Mouse (Mus musculus): ENCODE data around the gene Btg4. TPM values are rescaled to one million over a fixed set of nuclear protein-coding genes. Genes with fewer than 3 reads are reported as not detected.

Gene Btg4
- polyA plus RNA-seq, 1 experiment, result not detected

DNA sequence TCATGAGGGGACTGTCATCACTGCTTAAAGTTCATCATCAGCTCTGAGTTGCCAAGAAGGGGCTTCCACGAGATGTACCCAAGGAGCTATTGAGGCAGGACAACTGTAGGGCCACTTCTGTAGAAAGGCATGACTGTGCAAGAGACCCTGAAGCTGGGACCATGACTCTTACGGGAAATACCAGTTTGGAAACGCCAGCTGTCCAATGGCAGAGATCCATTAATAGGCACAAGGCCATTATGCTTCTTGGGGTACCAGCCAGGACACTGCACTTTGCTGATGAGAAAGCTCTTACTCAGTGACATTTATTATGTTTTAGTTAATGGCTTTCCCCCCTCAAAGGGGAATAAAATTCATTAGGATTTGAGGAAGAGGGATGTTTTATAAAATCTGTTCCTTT, 80.0 kb downstream of the Btg4 start:
- no peak for DNase-seq (ENCODE audit: low read depth)
- TF ChIP-seq CTCF (IDR thresholded peaks at IDR 0.05; ENCODE audit: borderline replicate concordance, extremely low read depth, insufficient read depth, insufficient read length), result no peak
- no peak for TF ChIP-seq POLR2A (IDR thresholded peaks at IDR 0.05; ENCODE audit: borderline replicate concordance, extremely low read depth, insufficient read depth, insufficient read length, poor library complexity, severe bottlenecking)

DNA sequence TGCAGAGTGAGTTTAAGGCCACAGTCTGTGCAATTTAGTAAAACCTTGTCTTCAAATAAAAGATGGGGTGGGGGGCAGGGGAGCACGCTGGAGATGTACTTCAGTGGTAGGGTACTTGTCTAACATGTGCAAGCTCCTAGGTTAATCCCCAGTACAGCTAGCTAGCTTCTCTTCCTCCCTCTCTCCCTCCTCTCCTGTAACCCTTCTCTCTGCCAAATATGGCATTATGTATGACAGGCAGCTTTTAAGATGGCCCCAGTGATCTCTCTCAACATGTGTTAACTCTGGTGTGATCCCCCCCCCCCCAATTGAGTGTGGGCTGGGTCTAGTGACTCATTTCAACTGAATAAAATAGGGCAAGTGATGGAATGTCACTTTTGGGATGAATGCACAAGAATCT, 82.7 kb downstream of the Btg4 start:
- TF ChIP-seq CTCF (IDR thresholded peaks at IDR 0.05; ENCODE audit: borderline replicate concordance, extremely low read depth, insufficient read depth, insufficient read length) (no peak), POLR2A (IDR thresholded peaks at IDR 0.05; ENCODE audit: borderline replicate concordance, extremely low read depth, insufficient read depth, insufficient read length, poor library complexity, severe bottlenecking) (no peak)

DNA sequence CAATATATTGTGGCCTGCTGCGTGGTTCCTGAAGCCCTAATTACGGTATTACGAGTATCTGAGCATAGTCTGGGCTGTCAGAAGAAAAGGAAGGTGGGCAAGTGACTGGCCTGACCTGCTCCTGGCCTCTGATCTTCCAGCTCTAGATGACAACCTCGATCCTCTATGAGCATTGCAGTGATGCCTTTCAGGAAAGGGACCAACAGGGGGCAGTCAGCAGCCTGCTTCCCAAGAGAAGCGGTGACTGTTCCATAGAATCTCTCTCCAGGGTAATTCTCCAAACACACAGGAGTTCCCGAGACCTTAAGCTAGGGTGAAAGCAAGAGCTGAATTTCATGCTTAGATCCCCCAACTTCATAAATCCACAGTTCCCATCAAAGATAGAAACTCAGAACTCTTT, 83.5 kb downstream of the Btg4 start:
- TF ChIP-seq POLR2A (IDR thresholded peaks at IDR 0.05; ENCODE audit: borderline replicate concordance, extremely low read depth, insufficient read depth, insufficient read length, poor library complexity, severe bottlenecking), result no peak
- TF ChIP-seq CTCF (IDR thresholded peaks at IDR 0.05; ENCODE audit: borderline replicate concordance, extremely low read depth, insufficient read depth, insufficient read length), result peak; percentile 11; the same call in 1 of the 2 replicates
- no peak for DNase-seq (ENCODE audit: low read depth)

More for the DNA sequence above, 82.7 kb downstream of the Btg4 start:
- DNase-seq (ENCODE audit: low read depth), result no peak

DNA sequence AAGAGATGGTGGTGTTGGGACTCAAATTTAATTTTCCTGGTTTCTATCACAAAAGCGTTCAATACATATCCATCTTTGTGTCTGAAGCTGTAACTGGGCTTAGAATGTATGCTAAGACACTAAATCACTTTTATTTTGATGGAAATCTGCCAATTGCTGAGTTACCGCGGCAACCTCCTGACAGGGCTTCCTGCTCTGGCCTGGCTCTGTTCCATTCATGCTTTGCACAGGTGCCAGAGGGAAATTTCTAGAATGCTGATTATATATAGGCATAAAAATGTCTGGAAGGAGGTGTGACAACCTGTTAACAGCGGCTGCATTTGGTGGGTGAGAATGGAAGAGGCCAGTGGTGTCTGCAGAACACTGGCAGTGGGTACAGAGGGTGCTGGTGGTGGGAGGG, 85.8 kb downstream of the Btg4 start:
- TF ChIP-seq CTCF (IDR thresholded peaks at IDR 0.05; ENCODE audit: borderline replicate concordance, extremely low read depth, insufficient read depth, insufficient read length) (no peak), POLR2A (IDR thresholded peaks at IDR 0.05; ENCODE audit: borderline replicate concordance, extremely low read depth, insufficient read depth, insufficient read length, poor library complexity, severe bottlenecking) (no peak)
- peak; percentile 60 for DNase-seq (ENCODE audit: low read depth)

DNA sequence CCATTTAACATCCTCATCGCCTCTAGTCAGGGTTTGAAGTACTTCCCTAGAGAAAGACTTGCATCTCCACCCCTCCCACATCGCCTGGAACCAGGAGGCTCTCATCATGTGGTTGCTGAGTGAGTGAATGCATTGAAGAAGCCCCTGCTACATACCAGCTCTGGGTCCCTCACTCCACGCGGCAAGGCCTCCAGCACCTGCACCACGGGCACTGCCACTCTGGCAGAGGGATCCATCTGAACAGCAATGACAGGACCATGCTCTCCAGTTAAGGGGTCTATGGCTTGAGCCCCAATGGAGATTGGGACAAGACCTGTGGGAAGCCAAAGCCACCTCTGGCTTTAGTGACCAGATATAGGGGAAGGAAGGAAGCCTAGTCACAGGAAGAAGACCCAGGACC, 86.6 kb downstream of the Btg4 start:
- DNase-seq (ENCODE audit: low read depth), result no peak
- no peak for TF ChIP-seq POLR2A (IDR thresholded peaks at IDR 0.05; ENCODE audit: borderline replicate concordance, extremely low read depth, insufficient read depth, insufficient read length, poor library complexity, severe bottlenecking)
- no peak for TF ChIP-seq CTCF (IDR thresholded peaks at IDR 0.05; ENCODE audit: borderline replicate concordance, extremely low read depth, insufficient read depth, insufficient read length)

DNA sequence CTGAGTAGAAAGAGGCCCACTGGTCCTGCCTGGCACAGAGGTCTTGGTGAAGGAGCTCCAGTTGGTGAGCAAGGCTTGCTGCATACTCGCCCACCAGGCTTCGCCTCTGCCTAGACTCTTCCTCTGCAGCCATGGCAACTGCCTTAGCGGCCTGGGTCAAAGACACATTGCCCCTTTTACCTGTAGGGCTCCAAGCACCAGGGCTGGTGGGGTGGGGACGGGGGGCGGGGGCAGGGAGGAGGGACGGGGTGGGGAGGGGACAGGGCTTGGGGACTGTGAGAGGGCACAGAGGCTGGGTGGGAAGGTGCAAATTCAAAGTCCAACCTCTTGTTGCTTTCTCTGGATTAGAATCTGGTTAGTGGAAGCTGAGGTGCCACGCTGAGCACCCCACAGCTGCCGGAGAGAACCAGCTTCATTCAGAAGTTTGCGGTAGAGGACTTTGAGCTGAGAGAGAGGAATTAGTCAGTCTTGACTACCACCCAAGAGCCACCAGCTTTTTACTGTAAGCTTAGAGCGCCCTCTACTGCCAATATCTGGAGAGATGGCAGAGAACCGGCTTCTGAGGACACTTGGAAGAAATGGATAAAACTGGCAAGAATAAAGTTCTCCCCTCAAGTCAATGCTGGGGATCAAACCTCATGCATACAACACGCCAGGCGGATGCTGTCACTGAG, 91.5 kb downstream of the Btg4 start:
- TF ChIP-seq CTCF (IDR thresholded peaks at IDR 0.05; ENCODE audit: borderline replicate concordance, extremely low read depth, insufficient read depth, insufficient read length) (peak; percentile 79; the same call in 1 of the 2 replicates), POLR2A (IDR thresholded peaks at IDR 0.05; ENCODE audit: borderline replicate concordance, extremely low read depth, insufficient read depth, insufficient read length, poor library complexity, severe bottlenecking) (no peak)

DNA sequence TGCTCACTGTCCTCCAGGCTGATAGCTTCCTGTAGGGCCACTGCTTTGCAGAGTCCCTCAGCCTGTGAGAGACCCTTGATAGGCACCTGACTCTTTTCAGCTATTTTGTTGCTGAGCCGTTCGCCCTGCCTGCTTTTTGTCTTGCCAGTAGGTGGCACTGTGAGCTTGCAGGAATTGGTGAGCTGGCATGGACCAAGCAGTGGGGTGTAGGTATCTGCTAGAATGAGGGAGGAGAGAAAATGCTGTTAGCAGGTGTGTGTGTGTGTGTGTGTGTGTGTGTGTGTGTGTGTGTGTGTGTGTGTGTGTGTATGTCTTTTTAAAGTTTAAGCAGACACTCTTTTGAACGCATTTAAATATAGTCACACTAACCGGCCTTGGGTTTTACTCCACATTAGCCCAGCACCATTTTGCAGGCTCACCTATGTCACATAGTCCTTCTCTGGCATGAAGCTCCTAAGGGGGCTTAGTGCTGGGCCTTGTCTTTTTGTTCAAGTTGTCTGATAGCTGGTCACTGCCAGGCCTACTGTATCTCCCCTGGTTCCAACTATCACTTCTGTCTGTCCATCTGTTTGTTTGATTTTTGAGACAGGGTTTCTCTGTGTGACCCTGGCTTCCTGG, 101.2 kb downstream of the Btg4 start:
- TF ChIP-seq POLR2A (IDR thresholded peaks at IDR 0.05; ENCODE audit: borderline replicate concordance, extremely low read depth, insufficient read depth, insufficient read length, poor library complexity, severe bottlenecking) (no peak), CTCF (IDR thresholded peaks at IDR 0.05; ENCODE audit: borderline replicate concordance, extremely low read depth, insufficient read depth, insufficient read length) (peak; percentile 97)
- DNase-seq (ENCODE audit: low read depth), result peak; percentile 89

More for the DNA sequence above, 91.5 kb downstream of the Btg4 start:
- peak; percentile 90 for DNase-seq (ENCODE audit: low read depth)

DNA sequence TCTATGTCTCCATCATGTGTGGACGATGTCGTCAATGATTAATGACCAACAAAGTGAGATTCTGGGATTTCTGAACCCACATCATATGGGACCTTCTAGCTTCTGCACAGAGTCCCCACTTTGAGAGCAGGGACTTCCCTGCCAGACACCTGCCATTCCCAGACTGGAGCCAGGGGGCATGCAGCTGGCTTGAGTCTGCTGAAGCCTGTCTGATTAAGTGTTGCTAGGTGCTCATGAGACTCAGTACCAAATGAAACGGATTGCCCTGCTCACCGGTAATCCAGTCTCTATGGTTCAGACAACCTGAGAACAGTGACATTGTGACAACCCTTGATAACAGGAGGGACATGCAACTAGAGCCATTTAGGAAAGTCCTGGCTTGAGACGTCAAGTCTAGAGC, 103.3 kb downstream of the Btg4 start:
- peak; percentile 18 for DNase-seq (ENCODE audit: low read depth)
- TF ChIP-seq POLR2A (IDR thresholded peaks at IDR 0.05; ENCODE audit: borderline replicate concordance, extremely low read depth, insufficient read depth, insufficient read length, poor library complexity, severe bottlenecking) (no peak), CTCF (IDR thresholded peaks at IDR 0.05; ENCODE audit: borderline replicate concordance, extremely low read depth, insufficient read depth, insufficient read length) (no peak)

DNA sequence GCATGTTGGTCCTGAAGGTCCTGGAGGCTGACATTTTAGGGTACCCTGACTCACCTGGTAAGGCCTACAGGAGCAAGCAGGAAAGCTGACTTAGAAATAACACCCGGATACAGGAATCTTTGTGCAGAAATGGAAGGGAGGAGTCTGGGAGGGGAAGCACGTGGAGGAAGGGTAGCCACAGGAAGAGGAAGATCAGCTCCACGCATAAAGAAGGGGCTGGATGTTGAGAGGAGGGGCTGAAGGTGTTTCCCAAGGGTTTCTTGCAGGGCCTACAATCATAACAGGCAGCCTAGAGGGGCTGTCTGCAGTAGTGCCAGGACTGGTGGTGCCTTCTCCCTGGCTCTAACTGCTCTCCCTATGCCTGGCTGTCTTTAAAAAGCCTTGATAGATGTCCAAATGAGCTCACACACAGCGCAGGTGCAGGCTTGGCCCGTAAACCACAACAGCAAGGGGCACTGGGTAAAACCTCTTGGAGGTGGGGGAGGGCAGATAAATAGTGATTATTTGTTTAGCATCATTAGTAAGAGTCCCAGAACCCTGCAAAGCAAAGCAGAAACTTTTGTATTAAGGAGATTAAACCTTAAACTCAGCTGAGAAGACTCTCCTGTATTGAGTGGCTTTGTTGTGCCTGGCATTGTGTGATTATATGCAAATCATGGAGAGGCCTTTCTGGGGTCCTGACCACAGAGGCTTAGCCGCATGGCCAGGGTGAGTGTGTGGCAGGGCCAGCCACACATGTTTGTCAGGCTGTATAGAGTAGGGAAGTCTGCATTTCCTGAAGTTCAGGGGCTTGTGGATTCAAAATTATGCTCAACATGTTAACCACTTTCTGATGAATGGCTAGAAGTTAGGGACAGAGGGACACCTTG, 104.8 kb downstream of the Btg4 start, which contains the start of gene Gm32742:
Gm32742 (minus strand) TSS at position 206 of the 869 bp plus-strand sequence.
- DNase-seq (ENCODE audit: low read depth), result peak; percentile 56
- TF ChIP-seq POLR2A (IDR thresholded peaks at IDR 0.05; ENCODE audit: borderline replicate concordance, extremely low read depth, insufficient read depth, insufficient read length, poor library complexity, severe bottlenecking), result no peak
- no peak for TF ChIP-seq CTCF (IDR thresholded peaks at IDR 0.05; ENCODE audit: borderline replicate concordance, extremely low read depth, insufficient read depth, insufficient read length)

DNA sequence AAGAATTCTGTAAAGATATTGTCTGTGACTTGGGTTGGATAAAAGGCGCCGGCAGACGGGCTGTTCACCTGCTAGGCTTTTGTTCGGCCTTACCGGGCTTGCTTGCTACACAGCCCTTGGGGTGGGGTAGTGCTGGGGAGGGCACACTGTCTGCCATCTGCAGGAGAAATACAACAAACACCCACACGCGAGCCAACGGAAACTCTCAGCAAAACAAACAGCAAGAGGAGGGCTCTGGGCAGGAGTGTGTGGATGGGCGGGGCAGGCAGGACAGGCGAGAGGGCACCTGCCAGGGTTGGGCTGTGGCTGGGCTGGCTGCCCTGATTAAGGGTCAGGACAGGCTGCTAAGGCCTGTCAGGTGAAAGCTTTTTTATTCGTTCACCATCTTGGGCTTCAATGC, 107.3 kb downstream of the Btg4 start:
- peak; percentile 50 for DNase-seq (ENCODE audit: low read depth)
- TF ChIP-seq CTCF (IDR thresholded peaks at IDR 0.05; ENCODE audit: borderline replicate concordance, extremely low read depth, insufficient read depth, insufficient read length), result no peak
- TF ChIP-seq POLR2A (IDR thresholded peaks at IDR 0.05; ENCODE audit: borderline replicate concordance, extremely low read depth, insufficient read depth, insufficient read length, poor library complexity, severe bottlenecking), result no peak

DNA sequence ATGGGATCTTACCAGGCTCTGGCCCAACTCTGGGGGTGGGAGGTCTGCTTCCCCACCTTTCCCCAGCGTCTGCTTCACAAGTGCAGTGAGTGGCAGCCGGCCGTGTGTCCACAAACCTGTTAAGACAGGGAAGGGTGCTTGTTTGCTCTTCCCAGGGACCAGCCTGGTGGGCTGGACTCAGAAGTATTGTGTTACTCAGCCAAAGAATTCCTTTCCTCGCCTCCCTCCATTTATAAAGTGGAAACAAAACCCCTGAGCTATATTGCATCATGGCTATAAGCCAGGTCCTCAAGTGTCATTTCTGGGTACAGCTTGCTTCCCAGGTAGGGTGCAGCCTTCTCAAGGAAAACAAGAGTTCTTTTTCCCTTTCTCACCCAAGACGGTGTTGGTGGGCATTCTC, 108.0 kb downstream of the Btg4 start:
- TF ChIP-seq CTCF (IDR thresholded peaks at IDR 0.05; ENCODE audit: borderline replicate concordance, extremely low read depth, insufficient read depth, insufficient read length) (no peak), POLR2A (IDR thresholded peaks at IDR 0.05; ENCODE audit: borderline replicate concordance, extremely low read depth, insufficient read depth, insufficient read length, poor library complexity, severe bottlenecking) (no peak)
- no peak for DNase-seq (ENCODE audit: low read depth)
